Mouse (Mus musculus) midbrain, postnatal 0 days (tissue): ENCODE data around the gene Rnf166. TPM values are rescaled to one million over a fixed set of nuclear protein-coding genes. Genes with fewer than 3 reads are reported as not detected.

Source experiments
- ATAC-seq: fragments of 200-750 bp; cut with Nextera tagmentation; 2 replicates; pipeline ENCODE4 v1.8.0; 2017; ENCODE audit warnings: moderate number of reproducible peaks, mild to moderate bottlenecking, moderate TSS enrichment, moderate library complexity; ENCODE audit not compliant: low FRiP score
- DNase-seq: peaks from one replicate; pipeline ENCODE4 v3.0.0-alpha.2; 2015; ENCODE audit warnings: low spot score
- H3K27ac ChIP-seq: fragments of 300-500 bp; sonication (generic); 2 replicates; pipeline ENCODE4 v1.5.1; 2014; ENCODE audit warnings: low read depth, mild to moderate bottlenecking, low read length, mixed read lengths
- H3K27me3 ChIP-seq: fragments of 300-500 bp; sonication (generic); 2 replicates; pipeline ENCODE4 v1.6.1; 2014; ENCODE audit warnings: low read length, control low read depth, mixed read lengths; ENCODE audit not compliant: insufficient read depth
- H3K36me3 ChIP-seq: fragments of 300-500 bp; sonication (generic); 2 replicates; pipeline ENCODE4 v1.6.1; 2014; ENCODE audit warnings: low read length, control low read depth, mixed read lengths; ENCODE audit not compliant: insufficient read depth
- H3K4me1 ChIP-seq: fragments of 300-500 bp; sonication (generic); 2 replicates; pipeline ENCODE4 v1.6.1; 2014; ENCODE audit warnings: mild to moderate bottlenecking, control low read depth, antibody characterized with exemption, low read length, mixed read lengths; ENCODE audit not compliant: insufficient read depth
- H3K4me2 ChIP-seq: fragments of 300-500 bp; sonication (generic); 2 replicates; pipeline ENCODE4 v1.6.1; 2014; ENCODE audit warnings: low read depth, mild to moderate bottlenecking, low read length, mixed read lengths; ENCODE audit not compliant: poor library complexity, severe bottlenecking
- H3K4me3 ChIP-seq: fragments of 300-500 bp; sonication (generic); 2 replicates; pipeline ENCODE4 v1.5.1; 2014; ENCODE audit warnings: low read depth, mild to moderate bottlenecking, low read length, moderate library complexity
- H3K9ac ChIP-seq: fragments of 300-500 bp; sonication (generic); replicated peaks from 2 replicates; pipeline ENCODE4 v1.6.1; 2014; ENCODE audit warnings: mild to moderate bottlenecking, low read length, moderate library complexity, mixed read lengths; ENCODE audit not compliant: poor library complexity, severe bottlenecking
- H3K9me3 ChIP-seq: fragments of 300-500 bp; sonication (generic); 2 replicates; pipeline ENCODE4 v1.6.1; 2016; ENCODE audit warnings: low read length, control low read depth
- CTCF ChIP-seq: IDR thresholded peaks from 2 replicates; pipeline ENCODE4 v1.5.1; 2016; ENCODE audit warnings: antibody characterized with exemption, mild to moderate bottlenecking
- WGBS: fragments of 180-500 bp; shearing (Covaris S2); extraction: QIAGEN DNeasy Blood & Tissue Kit; methylation state at CpG from one replicate; pipeline ENCODE4 v1.1.7; 2014; 5-methylcytosine and 5-hydroxymethylcytosine counted together
- polyA plus RNA-seq: library from polyadenylated mRNA; unstranded; fragments of >200 nt; fragmentation: Nextera tagmentation; extraction: Ambion mirVana; gene quantifications from 2 replicates; pipeline ENCODE4 v1.2.1, GENCODE M21; 2015
- total RNA-seq: library from RNA; depleted of rRNA; stranded (reverse); fragments of >200 nt; gene quantifications from 2 replicates; pipeline ENCODE4 v1.2.3, GENCODE M21; 2014

Rnf166 gene
- total and polyA plus RNA-seq, 2 experiments from 2014 or later, result 25.1 to 26.4 TPM

GRCm38 (mm10) chr8:122520611-122521010 is 44.7 kb upstream of the Rnf166 start:
- H3K9me3 ChIP-seq, result no peaks in the 10 kb centered on the region
- TF ChIP-seq CTCF, result no peak
- DNase-seq (no peak), ATAC-seq (no peak)
- WGBS, result 68% methylated on average over 11 of the region's 11 CpGs
- no peaks in the 10 kb centered on the region for H3K36me3 ChIP-seq
- H3K4me2 ChIP-seq, result no peak overlapping the region
- H3K9ac ChIP-seq, result no peak overlapping the region
- no peaks in the 10 kb centered on the region; the same call in 1 of the 2 replicates for H3K4me1 ChIP-seq
- no peaks in the 10 kb centered on the region for H3K27me3 ChIP-seq
- H3K27ac ChIP-seq, result no peak overlapping the region
- H3K4me3 ChIP-seq, result no peak overlapping the region

DNA sequence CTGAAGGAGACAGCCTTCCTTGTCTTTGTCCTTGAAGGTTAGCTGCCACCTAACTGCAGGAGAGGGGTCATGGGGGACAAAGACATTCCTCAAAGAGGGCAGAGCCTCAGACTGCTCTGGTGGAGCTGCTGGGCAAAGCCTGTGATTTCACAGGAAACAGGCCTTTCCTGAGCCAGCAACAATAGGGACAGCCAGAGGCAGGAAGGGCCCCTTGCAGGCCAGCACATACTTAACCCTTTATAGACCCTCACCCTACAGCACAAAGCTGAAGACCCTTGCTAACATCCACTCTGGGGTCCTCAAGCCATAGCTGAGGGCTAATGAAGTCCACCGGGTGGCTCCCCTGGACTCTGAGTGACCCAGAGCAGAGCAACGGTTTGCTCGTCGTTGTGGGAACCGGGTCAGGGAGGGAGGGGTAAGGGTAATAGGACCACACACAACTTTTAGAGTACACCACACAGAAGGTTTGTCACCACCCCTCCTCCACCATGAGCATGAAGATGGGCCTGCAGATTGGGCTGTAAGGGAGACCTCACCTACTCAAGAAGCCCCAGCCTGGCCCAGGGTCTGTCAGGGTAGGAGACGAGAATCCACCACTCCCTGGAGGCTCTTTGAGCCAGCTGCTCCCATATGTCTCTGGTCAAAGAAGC is 41.8 kb upstream of the Rnf166 start:
- H3K9ac ChIP-seq, result no peak overlapping the region
- 48% methylated on average over 6 of the region's 6 CpGs for WGBS
- ATAC-seq (no peak), DNase-seq (no peak)
- peak overlapping the region; percentile 26; the same call in 1 of the 2 replicates for H3K27ac ChIP-seq
- H3K4me3 ChIP-seq, result no peak overlapping the region
- H3K9me3 ChIP-seq, result no peaks in the 10 kb centered on the region
- H3K4me2 ChIP-seq, result no peak overlapping the region
- no peaks in the 10 kb centered on the region for H3K27me3 ChIP-seq
- H3K36me3 ChIP-seq, result no peaks in the 10 kb centered on the region
- TF ChIP-seq CTCF, result no peak
- no peaks in the 10 kb centered on the region; the same call in 1 of the 2 replicates for H3K4me1 ChIP-seq

GRCm38 (mm10) chr8:122515699-122516098 is 39.8 kb upstream of the Rnf166 start:
- no peak overlapping the region for H3K27ac ChIP-seq
- H3K27me3 ChIP-seq, result no peaks in the 10 kb centered on the region
- H3K4me1 ChIP-seq, result no peaks in the 10 kb centered on the region; the same call in 1 of the 2 replicates
- H3K4me2 ChIP-seq, result no peak overlapping the region
- ATAC-seq (no peak), DNase-seq (no peak)
- no peaks in the 10 kb centered on the region for H3K36me3 ChIP-seq
- H3K9me3 ChIP-seq, result no peaks in the 10 kb centered on the region
- H3K9ac ChIP-seq, result no peak overlapping the region
- TF ChIP-seq CTCF, result no peak
- H3K4me3 ChIP-seq, result no peak overlapping the region
- 89% methylated on average over 14 of the region's 14 CpGs for WGBS

DNA sequence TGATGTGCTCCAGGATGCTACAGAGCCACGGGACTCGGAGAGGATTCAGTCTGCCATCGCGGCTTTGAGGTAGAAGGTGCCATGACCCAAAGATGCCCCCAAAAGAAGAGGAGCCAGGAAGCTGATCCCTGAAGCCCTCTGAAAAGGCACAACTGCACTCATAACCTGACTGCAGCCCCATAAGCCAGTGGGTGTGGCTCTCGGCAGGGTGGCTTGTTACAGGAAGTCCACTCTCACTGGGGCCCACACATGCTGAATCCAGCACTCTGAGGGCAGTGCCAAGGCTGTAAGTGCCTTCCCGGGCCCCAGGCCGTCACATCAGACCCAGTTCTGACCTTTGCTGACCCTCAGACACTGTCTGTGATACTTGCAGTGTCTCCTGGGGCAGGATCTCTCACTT is 36.5 kb upstream of the Rnf166 start:
- Histone ChIP-seq H3K4me2 (no peak overlapping the region), H3K36me3 (no peaks in the 10 kb centered on the region), H3K27me3 (no peaks in the 10 kb centered on the region), H3K4me1 (no peaks in the 10 kb centered on the region), H3K9me3 (no peaks in the 10 kb centered on the region), H3K4me3 (no peak overlapping the region), H3K27ac (no peak overlapping the region), H3K9ac (no peak overlapping the region)
- ATAC-seq (no peak), DNase-seq (no peak)
- WGBS, result 76% methylated on average over 7 of the region's 7 CpGs
- no peak for TF ChIP-seq CTCF

GRCm38 (mm10) chr8:122511552-122511951 is 35.7 kb upstream of the Rnf166 start:
- Histone ChIP-seq H3K4me2 (no peak overlapping the region), H3K4me1 (no peaks in the 10 kb centered on the region), H3K9ac (no peak overlapping the region), H3K27ac (no peak overlapping the region), H3K4me3 (no peak overlapping the region), H3K36me3 (no peaks in the 10 kb centered on the region), H3K9me3 (no peaks in the 10 kb centered on the region), H3K27me3 (no peaks in the 10 kb centered on the region)
- no peak for DNase-seq
- 81% methylated on average over 16 of the region's 16 CpGs for whole genome bisulfite sequencing
- no peak for TF ChIP-seq CTCF
- ATAC-seq, result no peak

DNA sequence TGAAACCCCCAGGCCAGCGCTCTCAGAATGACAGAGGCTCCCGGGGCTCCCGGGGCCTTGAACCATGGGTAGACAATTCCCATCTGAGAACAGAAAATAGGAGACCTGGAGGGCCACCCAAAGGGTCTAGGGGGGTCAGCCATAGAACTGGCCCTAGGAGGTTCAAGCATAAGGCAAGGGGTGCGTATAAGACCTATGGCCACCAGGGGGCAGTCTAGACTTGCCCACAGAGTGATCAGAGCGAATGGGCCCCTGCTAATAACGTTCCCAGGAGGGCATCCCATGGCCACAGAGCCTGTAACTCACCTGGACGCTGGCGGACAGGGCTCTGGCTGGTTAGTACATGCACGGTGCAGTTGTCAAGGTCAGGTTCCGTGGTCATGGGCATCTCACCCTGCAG is 25.0 kb upstream of the Rnf166 start:
- Histone ChIP-seq H3K27me3 (no peaks in the 10 kb centered on the region), H3K4me3 (no peak overlapping the region), H3K4me1 (no peaks in the 10 kb centered on the region), H3K9me3 (no peaks in the 10 kb centered on the region), H3K4me2 (no peak overlapping the region), H3K27ac (no peak overlapping the region), H3K36me3 (no peaks in the 10 kb centered on the region), H3K9ac (no peak overlapping the region)
- ATAC-seq (no peak), DNase-seq (peak; percentile 86)
- TF ChIP-seq CTCF, result peak; percentile 91
- 35% methylated on average over 10 of the region's 10 CpGs for WGBS
